Mouse (Mus musculus): ENCODE results near the gene Rasl10a.

GRCm38 (mm10) chr11:5057856-5058641 is at the start of gene Rasl10a:
- TF ChIP-seq CTCF (IDR thresholded peaks at IDR 0.05; ENCODE audit: low read depth): no peak
- TF ChIP-seq EP300 (IDR thresholded peaks at IDR 0.05; ENCODE audit: low read depth): no peak
